Comparison of ENCODE assay signal across 8 mouse cellular contexts in the genomic region with DNA sequence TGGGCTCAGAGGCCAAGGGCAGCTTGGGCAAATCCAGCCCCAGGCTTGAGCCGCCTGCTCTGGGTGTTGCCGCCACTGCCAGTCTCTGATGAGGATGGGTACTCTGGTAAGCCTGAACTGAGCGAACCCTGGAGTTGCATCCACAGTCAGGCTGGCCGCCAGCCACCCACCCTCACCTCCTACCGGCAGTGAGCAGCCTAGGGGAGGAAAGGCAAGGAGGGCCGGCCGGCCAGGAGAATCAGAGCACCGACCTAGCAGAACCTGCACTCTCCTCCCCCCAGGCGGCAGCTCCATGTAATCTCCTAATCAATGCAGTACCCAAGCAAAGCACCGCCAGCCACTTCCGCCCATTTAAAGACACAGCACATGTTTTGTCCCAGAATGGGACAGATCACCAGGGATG.
DNase-seq lines count a peak whose midpoint lies in the region; ATAC-seq and TF ChIP-seq lines count a peak whose summit lies in the region.

No protein-coding gene starts in this region.

- TF ChIP-seq EP300 in heart, postnatal 0 days (IDR thresholded peaks at IDR 0.05; ENCODE audit: low read depth), result no peak

- H3K9me3 ChIP-seq in heart, postnatal 0 days (replicated peaks; ENCODE audit: control insufficient read depth, low read length), result no peaks in the 10 kb centered on the region
- no peaks in the 10 kb centered on the region for H3K9me3 ChIP-seq in forebrain, embryonic 10.5 days
- H3K9me3 ChIP-seq in midbrain, embryonic 13.5 days, result no peaks in the 10 kb centered on the region

- no peaks in the 10 kb centered on the region for H3K36me3 ChIP-seq in heart, postnatal 0 days (replicated peaks; ENCODE audit: control insufficient read depth, insufficient read depth, low read length)
- no peaks in the 10 kb centered on the region for H3K36me3 ChIP-seq in forebrain, embryonic 10.5 days (replicated peaks)
- no peaks in the 10 kb centered on the region for H3K36me3 ChIP-seq in kidney, adult 2 months (ENCODE audit: control insufficient read depth, insufficient read depth, low read length)
- H3K36me3 ChIP-seq in midbrain, embryonic 13.5 days, result no peaks in the 10 kb centered on the region

- H3K4me3 ChIP-seq in heart, postnatal 0 days (ENCODE audit: low read depth, low read length), result peak overlapping the region; percentile 18
- peak overlapping the region; percentile 42 for H3K4me3 ChIP-seq in forebrain, embryonic 10.5 days
- peak overlapping the region; percentile 29; the same call in 1 of the 2 replicates for H3K4me3 ChIP-seq in kidney, adult 2 months (ENCODE audit: insufficient read depth, low read depth, low read length)
- H3K4me3 ChIP-seq in midbrain, embryonic 13.5 days (replicated peaks), result peak overlapping the region; percentile 41

- WGBS in heart, postnatal 0 days, result 19% methylated on average over 11 of the region's 11 CpGs
- 3% methylated on average over 11 of the region's 11 CpGs for WGBS in forebrain, embryonic 10.5 days
- 11% methylated on average over 11 of the region's 11 CpGs for WGBS in kidney, adult 2 months
- WGBS in midbrain, embryonic 13.5 days, result 2% methylated on average over 11 of the region's 11 CpGs

- DNase-seq in heart, postnatal 0 days (ENCODE audit: low spot score), result peak; percentile 12
- no peak for DNase-seq in heart, adult 18-20 months
- peak; percentile 58 for DNase-seq in forebrain, embryonic 10.5 days (ENCODE audit: extremely low spot score, low spot score)
- DNase-seq in kidney, adult 2 months, result peak; percentile 69
- peak; percentile 74 to 78 for DNase-seq in left cerebral cortex, postnatal 36 days (ENCODE audit: low spot score in 2 of 2)
- DNase-seq in yolk sac, embryonic 10.5 days (ENCODE audit: low spot score), result peak; percentile 49
- no peak for DNase-seq in urinary bladder, postnatal 4 days (ENCODE audit: low spot score in 2 of 2)

- no peak for TF ChIP-seq POLR2A in kidney, adult 2 months (IDR thresholded peaks at IDR 0.05; ENCODE audit: low read depth, low read length)

- 0 out of 2 replicates have a peak, but pooled peaks have one; percentile 33 for ATAC-seq in heart, postnatal 0 days (ENCODE audit: insufficient read depth, low read depth)
- peak; percentile 88 for ATAC-seq in midbrain, embryonic 13.5 days

- no peak overlapping the region for H3K27ac ChIP-seq in heart, postnatal 0 days (ENCODE audit: low read depth)
- peak overlapping the region; percentile 73 for H3K27ac ChIP-seq in forebrain, embryonic 10.5 days
- H3K27ac ChIP-seq in kidney, adult 2 months (ENCODE audit: insufficient read depth, low read depth, low read length), result no peak overlapping the region
- no peak overlapping the region for H3K27ac ChIP-seq in midbrain, embryonic 13.5 days

- no peaks in the 10 kb centered on the region for H3K27me3 ChIP-seq in heart, postnatal 0 days (ENCODE audit: control insufficient read depth, insufficient read depth, low read length)
- H3K27me3 ChIP-seq in forebrain, embryonic 10.5 days (ENCODE audit: poor library complexity, severe bottlenecking), result 0 out of 2 replicates have a peak, but pooled peaks cover 3% of the 10 kb centered on the region
- no peaks in the 10 kb centered on the region for H3K27me3 ChIP-seq in kidney, adult 2 months (replicated peaks; ENCODE audit: control insufficient read depth, insufficient read depth, low read length)
- no peaks in the 10 kb centered on the region for H3K27me3 ChIP-seq in midbrain, embryonic 13.5 days

- H3K4me1 ChIP-seq in heart, postnatal 0 days (ENCODE audit: control insufficient read depth, insufficient read depth), result 0 out of 2 replicates have a peak, but pooled peaks cover 9% of the 10 kb centered on the region
- peaks cover 36% of the 10 kb centered on the region for H3K4me1 ChIP-seq in forebrain, embryonic 10.5 days
- H3K4me1 ChIP-seq in kidney, adult 2 months (ENCODE audit: control insufficient read depth, insufficient read depth, low read length), result peaks cover 9% of the 10 kb centered on the region
- H3K4me1 ChIP-seq in midbrain, embryonic 13.5 days (replicated peaks), result peaks cover 36% of the 10 kb centered on the region

- H3K9ac ChIP-seq in heart, postnatal 0 days (replicated peaks; ENCODE audit: low read depth, low read length), result no peak overlapping the region
- H3K9ac ChIP-seq in midbrain, embryonic 13.5 days (replicated peaks), result peak overlapping the region; percentile 69

- TF ChIP-seq CTCF in heart, postnatal 0 days (IDR thresholded peaks at IDR 0.05; ENCODE audit: low read depth), result no peak; the same call in 1 of the 2 replicates
- TF ChIP-seq CTCF in kidney, adult 2 months (conservative IDR thresholded peaks at IDR 0.05; ENCODE audit: insufficient read depth, insufficient read length, low read depth, low read length), result 0 out of 2 replicates have a peak, but pooled peaks have one; percentile 28

- intact Hi-C loops in left cerebral cortex, postnatal 36 days (cut with DNase I), result loop anchor here (5.0 kb wide), 1 partner anchor 44 kb away; no protein-coding TSS in a partner anchor

- H3K4me2 ChIP-seq in heart, postnatal 0 days (ENCODE audit: low read depth, low read length), result peak overlapping the region; percentile 46; the same call in 1 of the 2 replicates
- H3K4me2 ChIP-seq in midbrain, embryonic 13.5 days (replicated peaks), result peak overlapping the region; percentile 58

Comparison
In these comparisons a context has a peak if more than half of its experiments do, and no peak if none do; other contexts are left out.
1. DNase-seq: peak in heart, postnatal 0 days (single experiment), forebrain, embryonic 10.5 days (single experiment), kidney, adult 2 months (single experiment), left cerebral cortex, postnatal 36 days (2 of 2) and yolk sac, embryonic 10.5 days (single experiment); none in heart, adult 18-20 months (0 of 2) and urinary bladder, postnatal 4 days (0 of 2).
2. Peak in every context shown above with its lines, with median percentiles within 50 percentile points of each other: H3K4me3 ChIP-seq.